Mouse (Mus musculus) T-helper 2 cell (primary cell): Measurements from ENCODE around the gene Ftl1-ps1.

ENCODE experiments used
- in situ Hi-C: fragments of 300-600 bp; cut with MboI, MseI; formaldehyde crosslinking; loops from one replicate; pipeline ENCODE4 v1.15.1; 2025; ENCODE audit warnings: high pct_unique_total_duplicates

The Ftl1-ps1 gene

DNA sequence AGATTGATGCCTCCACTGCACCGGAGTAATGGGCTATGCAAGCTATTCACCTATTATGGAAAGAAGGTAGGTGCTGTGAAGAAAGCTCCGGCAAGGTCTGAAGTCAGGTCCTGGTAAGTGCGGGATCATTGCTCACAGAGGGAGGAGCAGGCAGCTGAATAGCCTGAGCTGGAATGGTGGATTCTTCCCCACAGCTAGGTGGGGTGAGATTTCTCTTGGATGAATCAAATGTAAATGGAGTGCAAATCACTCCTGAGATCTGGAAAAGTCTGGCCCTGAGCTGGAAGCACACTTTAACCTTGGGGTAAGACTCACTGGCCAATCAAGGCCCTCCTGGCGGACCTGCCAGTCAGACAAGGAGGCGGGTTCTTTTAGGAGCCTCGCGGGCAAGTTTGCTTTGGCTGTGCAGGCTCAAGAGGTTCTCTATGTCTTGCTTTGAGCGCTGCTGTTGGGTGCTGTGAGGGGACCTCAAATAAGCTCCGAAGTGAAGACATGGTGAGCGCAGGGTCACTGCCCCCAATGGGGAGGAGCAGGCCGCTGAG is at the start of gene Ftl1-ps1:
TSS of gene Ftl1-ps1 (plus strand) at position 397 of the 542 bp plus-strand sequence.
- in situ Hi-C loops = loop anchor here (25.0 kb wide), 1 partner anchor 463 kb away; no protein-coding TSS in a partner anchor

GRCm38 (mm10) chr13:74350435-74350906 is 49.0 kb upstream of the Ftl1-ps1 start:
- in situ Hi-C loops = no loop called here

- in situ Hi-C loops = no loop called here
Observed at GRCm38 (mm10) chr13:74356491-74356890, 43.0 kb upstream of the Ftl1-ps1 start.

DNA sequence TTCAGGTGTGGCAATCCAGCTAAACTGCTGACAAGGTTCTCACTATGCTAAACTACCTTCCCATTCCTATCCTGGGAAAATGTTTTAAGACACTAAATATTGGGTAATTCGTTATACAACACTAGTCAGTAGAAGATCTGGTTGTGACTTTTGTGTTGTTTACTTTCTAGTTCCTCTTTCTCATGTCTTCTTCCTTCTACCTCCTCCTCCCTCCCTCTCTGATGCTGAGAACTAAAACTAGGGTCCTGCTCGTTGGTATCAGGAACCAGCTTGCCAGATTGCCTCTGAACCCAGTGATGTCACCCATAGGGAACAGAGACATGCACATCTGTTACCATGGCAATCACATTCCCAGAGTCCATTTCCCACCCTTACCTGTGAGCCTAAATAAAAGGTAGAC is 37.3 kb upstream of the Ftl1-ps1 start:
- in situ Hi-C loops = no loop called here

GRCm38 (mm10) chr13:74363176-74363858 is 36.2 kb upstream of the Ftl1-ps1 start:
- in situ Hi-C loops = no loop called here

GRCm38 (mm10) chr13:74363859-74364235 is 35.6 kb upstream of the Ftl1-ps1 start, which contains the start of gene Lrrc14b:
Gene Lrrc14b (minus strand): TSS chr13:74364005.
- in situ Hi-C loops = no loop called here

DNA sequence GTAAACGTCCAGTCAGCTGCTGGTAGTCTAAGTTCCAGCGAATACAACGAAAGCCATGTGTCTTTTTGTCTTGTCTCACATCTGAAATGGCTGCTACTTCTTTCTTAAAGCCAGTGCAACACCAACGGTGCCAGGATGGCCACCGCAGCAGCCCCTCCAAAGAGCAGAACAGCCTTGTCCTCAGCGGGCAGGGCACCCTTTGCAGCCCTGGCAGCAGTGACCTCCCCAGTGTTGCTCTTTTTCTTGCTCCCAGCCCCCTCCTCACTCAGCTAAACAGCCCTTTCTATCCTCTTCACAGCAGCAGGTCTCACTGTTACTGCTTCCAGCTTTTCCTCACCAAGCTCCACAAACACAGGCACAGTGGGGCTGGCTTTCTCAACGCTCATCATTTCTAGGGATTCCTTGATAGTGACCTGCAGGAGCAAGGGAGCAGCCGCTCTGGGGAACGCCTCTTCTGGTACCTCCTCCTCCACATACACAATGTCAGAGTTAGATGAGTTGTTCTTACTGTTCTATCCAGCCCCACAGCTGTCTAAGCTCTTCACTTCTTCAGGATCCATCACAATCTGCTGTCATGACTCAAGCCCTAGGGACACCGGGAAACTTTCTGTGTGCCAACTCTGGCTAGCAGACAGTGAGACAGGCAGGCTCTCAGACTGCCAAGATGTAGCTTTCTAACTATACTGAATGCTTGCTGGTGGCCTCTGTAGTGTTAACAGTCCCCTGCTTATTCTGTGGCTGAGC is 17.8 kb upstream of the Ftl1-ps1 start:
- in situ Hi-C loops = loop anchor here (25.0 kb wide), 1 partner anchor 481 kb away; no protein-coding TSS in a partner anchor

DNA sequence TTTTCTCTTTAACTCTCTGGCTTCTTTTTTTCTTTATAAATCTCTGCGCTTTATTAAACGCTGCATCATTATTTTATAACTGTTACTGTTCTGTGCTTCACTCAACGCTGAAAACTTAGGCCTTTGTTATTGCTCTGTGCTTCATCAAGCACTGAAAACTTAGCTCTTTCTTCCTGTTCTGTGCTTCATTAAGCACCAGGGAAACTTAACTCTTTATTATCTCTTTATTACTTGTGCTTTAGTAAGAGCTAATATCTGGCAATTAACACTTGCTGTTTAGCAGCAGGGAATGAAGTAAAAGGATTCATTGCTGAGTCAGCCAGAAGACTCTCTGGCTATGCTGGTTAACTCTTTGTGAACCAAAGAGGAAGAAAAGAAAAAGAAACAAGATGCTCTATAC is 17.2 kb upstream of the Ftl1-ps1 start:
- in situ Hi-C loops = loop anchor here (25.0 kb wide), 1 partner anchor 480 kb away; no protein-coding TSS in a partner anchor

DNA sequence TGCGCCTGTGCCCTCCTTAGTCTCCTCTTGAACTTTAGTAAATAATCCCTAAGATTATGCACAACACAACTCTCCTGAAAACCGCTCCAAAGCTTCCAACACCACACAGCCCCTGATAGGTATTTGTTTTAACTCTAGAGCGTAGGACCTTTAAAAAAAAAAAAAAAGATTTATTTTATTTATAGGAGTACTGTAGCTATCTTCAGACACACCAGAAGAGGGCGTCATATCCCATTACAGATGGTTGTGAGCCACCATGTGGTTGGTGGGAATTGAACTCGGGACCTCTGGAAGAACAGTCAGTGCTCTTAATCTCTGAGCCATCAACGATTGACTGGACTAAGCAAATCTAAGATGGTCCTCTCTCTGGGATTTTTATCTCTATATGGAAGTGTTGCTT is 9.8 kb upstream of the Ftl1-ps1 start:
- in situ Hi-C loops = loop anchor here (25.0 kb wide), 1 partner anchor 473 kb away; no protein-coding TSS in a partner anchor

GRCm38 (mm10) chr13:74390371-74390990 is 9.0 kb upstream of the Ftl1-ps1 start, which contains the start of gene Zfp72:
Gene Zfp72 (minus strand): TSS chr13:74390836.
- in situ Hi-C loops = loop anchor here (25.0 kb wide), 1 partner anchor 472 kb away; no protein-coding TSS in a partner anchor

DNA sequence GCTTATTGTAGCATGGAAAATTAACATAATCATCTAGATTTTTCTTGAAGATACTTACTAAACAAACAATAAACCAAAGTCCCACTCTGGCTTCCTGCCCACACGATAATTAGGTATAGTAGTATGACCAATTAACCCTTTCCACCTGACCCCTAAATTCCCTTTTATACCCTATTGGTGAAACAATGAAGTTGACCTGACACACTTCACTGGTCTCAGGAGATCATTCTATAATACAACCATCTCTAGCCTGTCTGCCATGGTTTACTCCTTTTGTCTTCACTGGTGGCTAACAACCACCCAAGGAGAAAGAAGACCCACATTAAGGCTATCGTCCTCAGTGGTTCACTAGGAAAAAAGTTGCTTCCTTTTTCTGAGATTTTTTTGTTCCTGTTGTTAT is 8.3 kb upstream of the Ftl1-ps1 start:
- in situ Hi-C loops = loop anchor here (25.0 kb wide), 1 partner anchor 471 kb away; no protein-coding TSS in a partner anchor

- in situ Hi-C loops = no loop called here
Observed at GRCm38 (mm10) chr13:74439895-74440294, 40.4 kb downstream of the Ftl1-ps1 start.
